Mouse (Mus musculus) left cerebral cortex, adult 9 months (tissue): ENCODE measurements around the gene Per2.

Source experiments
- DNase-seq, 2 experiments: peaks; one replicate each; pipeline ENCODE4 v3.0.0; 2022; ENCODE audit warnings: low spot score in 2 of 2

Gene Per2

DNA sequence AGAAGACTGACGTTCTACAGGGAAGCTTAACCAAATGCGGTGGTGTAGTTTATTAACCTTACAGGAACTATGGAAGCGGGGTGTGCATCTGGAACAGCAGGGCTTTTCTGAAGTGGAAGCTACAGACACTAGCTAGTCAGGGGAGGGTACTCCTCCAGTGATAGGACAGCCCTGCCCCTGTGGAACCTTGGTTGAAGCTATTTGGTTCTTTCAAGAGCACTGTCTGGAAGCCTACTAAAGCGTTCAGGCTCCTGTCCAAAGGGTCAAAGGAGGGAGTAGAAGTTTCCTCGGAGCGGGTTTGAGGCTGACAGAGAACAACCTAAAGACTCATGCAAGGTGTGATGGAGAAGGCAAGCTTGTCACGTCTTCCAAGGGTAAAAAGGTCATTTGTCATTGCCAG is 945 bp upstream of the Per2 start:
- no peak for DNase-seq

- DNase-seq = peak in 1 of 2 experiments; percentile 77
Measured at GRCm38 (mm10) chr1:91458223-91458861, 782 bp downstream of the Per2 start.

DNA sequence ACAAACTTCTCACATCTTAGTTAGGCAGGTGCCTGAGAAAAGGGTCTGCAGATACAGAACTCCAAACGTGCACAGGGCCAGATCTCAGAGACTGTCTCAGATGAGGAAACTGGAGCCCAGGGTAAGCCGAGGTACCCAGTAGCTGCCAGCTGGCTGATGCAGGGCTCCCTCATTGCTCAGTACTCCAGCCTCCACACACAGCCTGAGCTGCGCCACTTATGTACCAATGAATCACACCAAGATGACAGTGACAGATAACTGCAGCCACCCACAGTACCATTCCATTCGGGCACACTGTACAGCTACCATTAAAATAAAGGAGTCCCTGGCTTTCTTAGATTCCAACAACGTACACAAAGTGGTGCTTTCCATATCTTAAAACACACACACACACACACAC is 1.4 kb downstream of the Per2 start:
- peak; percentile 55 to 78 for DNase-seq

DNA sequence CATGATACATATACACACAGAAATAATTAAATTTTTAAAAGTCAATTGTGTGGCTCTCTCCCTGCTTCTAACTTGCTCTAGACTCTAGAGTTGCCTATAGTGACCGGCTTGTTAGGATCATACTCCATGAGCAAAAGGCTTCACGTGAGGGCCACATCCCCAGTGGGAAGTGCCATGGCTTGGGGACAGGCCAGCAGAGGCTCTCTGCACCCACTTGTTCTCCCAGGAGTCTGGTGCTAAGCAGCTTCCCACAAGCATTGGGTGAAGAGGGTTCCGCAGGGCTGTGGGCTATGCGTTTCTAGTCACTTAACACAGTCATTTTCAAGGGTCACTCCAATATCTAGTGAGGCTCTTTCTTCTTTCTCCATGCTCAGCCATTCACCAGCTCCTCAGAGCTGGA is 2.0 kb downstream of the Per2 start:
- no peak for DNase-seq

GRCm38 (mm10) chr1:91456301-91456801 is 2.8 kb downstream of the Per2 start:
- peak in 1 of 2 experiments; percentile 48 for DNase-seq

GRCm38 (mm10) chr1:91455661-91456161 is 3.4 kb downstream of the Per2 start:
- DNase-seq = no peak

DNA sequence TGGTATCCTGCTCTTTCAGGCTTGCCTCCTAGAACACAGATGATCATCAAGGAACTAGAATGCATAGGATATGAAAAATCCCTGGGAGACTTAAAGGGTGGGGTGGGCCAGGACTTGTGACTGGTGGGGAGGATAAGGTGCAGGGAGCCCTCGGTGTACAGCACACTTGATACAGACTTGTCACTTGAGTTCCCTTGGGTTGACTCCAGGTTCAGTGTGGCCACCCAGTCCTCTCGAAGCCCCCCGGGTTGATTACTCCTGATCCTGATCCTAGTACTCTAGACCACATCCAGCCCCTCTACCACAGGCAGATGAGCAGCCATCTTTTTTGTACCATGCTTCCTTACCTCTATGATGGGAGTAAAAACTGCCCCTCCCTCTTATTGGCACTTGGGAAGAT is 4.2 kb downstream of the Per2 start:
- no peak for DNase-seq

DNA sequence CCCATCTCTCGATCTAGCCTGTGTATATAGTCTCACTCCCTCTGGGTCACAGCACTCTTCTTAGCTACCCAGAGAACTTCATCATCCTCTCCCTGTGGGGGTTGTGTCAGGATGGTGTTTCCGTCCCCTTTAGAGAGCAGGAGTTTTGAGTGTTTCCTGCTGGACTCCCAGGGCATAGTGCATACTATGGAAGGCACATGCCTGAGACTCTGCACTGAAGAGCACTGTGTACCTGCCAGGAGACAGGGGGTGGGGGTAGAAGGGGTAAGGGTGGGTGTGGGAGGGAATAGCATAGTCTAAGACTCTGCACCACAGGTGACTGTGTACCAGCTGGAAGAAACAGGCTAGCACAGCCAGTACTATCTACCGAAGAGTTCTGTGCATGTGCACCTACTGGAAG is 4.8 kb downstream of the Per2 start:
- no peak for DNase-seq

DNA sequence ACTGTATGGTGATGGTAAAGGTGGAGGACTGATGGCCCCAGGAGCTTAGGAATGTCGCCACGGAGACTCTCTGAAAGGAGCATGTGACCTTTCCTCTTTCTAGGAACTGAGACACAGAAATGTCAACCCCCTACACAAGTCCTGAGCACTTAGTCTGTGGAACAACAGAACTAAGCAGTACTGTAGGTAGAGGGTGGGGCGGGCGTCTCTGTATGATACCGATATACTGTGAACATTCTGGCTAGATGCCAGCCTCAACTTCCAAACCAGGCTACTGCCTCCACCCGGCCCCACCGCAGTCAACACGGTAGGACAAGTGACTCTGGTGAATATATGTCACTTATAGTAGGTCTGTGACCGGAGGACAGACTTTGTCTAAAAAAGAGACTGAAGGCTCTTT is 5.2 kb downstream of the Per2 start:
- no peak for DNase-seq

DNA sequence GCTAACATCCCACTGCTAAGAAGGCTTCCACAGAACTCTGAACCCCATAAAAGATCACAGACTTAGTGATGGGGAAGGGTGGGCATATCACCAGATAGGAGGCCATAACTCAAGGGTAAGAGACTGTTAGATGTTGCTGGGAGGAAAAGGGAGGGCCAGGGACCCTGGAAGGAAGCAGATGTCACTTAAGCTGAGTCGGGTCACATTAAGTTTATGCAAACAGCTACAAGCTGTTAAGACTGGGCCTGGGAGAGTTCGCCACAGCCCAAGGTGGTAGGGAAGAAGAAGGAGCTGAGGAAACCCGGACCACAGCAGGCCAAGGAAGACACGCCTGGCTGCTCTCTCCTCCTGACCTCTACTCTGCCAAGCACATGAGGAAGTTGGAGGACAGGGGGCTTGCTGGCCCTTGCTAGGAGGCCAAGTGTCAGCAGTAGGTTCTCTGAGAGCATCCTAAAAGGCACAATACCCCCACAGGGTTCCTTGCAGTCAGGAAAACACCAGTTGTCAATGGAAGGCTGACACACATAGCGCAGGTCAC is 7.5 kb downstream of the Per2 start:
- DNase-seq = no peak

- DNase-seq = no peak
Measured at GRCm38 (mm10) chr1:91450851-91451250, 8.3 kb downstream of the Per2 start.

- no peak for DNase-seq
Measured at GRCm38 (mm10) chr1:91448688-91449087, 10.4 kb downstream of the Per2 start.

DNA sequence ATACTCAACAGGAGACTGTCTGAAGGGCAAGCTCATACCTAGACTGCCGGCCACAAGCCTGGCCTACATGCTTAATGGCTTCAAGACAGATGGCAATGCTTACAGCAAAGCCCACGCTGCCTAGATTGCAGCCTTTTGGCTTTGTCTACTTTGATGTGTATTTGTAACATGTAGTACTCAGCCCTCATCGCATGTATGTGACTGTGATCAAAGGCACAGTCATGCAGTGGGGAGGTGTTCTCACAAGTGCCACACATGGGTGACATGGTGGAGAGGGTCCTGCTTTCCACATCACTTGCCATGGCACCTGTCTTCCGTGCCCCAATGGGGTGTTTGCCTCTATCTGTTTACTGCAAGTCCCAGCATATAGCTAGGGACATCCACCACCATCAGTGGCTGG is 12.6 kb downstream of the Per2 start:
- no peak for DNase-seq

DNA sequence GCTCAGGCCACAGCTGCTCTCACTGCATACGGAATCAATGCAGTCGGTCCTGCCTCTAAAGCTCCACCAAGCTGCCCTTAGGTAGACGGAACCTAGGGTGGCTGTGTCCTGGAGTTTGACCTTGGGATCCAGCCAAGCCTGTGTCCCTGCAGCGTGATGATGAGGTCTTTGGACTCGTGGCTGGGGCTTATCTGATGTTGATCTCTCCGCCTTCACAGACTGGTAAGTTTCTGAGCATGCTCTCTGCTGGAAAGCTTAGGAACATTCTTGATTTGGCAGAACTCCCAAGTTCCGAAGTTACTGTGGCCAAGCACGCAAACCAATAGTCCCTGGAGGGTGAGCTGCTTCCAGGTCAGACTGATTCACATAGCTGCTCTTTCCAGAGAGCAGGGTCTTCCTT is 13.1 kb downstream of the Per2 start:
- no peak for DNase-seq

DNA sequence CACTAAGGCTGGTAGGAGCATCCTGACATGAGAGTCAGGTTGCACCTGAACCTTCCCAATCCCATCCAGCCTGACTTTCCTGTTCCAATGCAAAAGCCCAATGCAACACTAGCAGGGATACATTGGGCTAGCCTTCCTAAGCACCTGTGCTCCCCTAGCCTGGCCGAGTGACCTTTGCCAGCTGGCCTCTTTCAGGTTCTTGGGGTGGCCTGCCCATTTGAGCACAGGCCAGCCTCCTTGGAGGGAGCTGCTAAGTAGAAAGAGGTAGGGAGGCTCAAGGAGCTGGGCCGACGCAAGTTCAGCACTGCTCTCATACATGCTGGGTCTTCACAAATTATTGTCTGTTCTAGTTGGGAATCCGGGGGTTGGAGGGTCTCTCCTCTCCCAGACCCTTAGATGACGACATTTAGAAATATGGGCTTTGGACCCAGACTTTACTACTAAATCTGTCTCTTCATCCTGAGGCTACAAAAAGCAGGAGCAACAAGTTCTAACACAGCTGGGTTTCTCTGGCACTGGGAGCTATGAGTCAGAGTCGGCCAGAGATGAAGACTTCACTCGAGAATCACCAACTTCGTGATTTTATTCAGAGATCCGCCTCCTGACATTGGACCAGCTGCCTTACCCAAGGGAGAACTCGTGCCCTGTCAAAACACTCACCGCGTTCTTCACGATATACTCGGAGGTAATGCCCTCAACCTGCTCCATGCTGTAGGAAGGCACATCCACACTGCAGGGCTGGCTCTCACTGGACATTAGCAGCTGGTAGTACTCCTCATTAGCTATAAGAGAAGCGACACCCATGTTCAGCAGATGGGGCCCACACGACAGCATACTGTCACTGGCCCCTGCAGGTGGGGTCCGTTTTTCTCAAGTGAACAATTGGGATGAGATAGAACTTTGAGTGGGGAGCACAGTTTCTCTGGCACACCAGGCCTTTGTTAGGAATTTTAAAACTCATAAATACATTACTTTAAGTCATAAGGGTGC is 14.0 kb downstream of the Per2 start:
- DNase-seq = peak in 1 of 2 experiments; percentile 47

DNA sequence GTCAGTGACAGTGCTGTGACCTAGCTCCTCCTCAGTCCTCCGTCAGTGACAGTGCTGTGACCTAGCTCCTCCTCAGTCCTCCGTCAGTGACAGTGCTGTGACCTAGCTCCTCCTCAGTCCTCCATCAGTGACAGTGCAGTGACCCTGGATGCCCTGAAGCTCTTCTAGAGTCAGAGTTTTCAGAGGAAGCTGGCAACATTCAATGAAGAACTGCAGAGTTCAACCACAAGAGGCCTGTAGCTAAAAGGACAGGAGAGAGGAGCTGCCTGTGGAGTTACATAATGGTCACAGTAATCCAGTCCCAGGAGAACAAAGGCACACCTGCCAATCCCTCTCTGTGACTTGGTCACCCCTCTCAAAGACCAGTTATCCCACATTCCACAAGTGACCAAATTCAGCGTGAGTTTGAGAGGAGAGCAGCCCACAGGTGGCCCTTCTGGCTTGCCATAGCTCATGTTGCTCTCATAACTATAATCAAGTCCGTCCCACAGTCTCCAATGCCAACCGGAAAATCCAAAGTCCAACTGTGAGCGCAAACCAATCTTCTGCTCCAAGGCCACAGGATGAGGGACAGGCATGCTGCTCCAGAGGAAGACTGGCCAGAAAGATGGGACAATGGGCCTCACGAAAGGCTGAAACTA is 16.7 kb downstream of the Per2 start:
- DNase-seq = no peak

- DNase-seq = no peak
Measured at GRCm38 (mm10) chr1:91441855-91442254, 17.3 kb downstream of the Per2 start.

DNA sequence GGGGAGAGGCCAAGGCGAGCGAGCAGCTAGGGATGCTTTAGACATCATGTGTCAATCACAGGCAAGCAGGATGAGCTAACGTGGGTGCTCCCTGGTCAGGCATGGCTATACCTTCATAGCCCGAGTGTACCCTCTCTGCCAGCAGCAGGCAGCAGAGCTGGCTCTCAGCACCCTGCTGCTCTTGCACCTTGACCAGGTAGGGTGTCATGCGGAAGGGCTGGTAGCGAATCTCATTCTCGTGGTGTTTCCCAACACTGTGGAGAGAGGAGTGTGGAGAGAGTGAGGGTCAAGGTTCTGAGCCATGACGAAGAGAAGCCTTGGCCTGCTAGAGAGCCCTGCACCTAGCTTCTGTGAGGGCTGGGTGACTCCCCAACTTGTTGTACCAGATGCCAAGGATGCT is 19.3 kb downstream of the Per2 start:
- no peak for DNase-seq

DNA sequence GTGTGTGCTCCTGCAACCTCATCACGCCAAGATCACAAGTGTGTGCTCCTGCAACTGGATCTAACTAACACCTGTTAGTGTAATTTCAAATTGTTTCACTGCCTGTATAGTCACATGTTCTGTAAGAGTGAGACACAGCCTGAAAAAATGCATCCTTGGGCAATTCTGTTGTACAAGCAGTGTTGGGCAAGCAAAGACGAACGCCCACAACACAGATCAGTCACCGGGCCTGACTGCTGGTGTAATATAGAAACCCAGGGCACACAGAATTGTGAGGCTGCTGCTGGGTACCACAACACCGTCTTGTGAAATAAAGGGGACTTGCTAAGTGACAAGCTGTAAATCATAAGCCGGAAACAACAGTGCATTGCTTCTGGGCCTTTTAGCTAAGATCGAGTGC is 21.6 kb downstream of the Per2 start:
- DNase-seq = no peak

- no peak for DNase-seq
Measured at GRCm38 (mm10) chr1:91437083-91437400, 22.1 kb downstream of the Per2 start.

GRCm38 (mm10) chr1:91436380-91437082 is 22.6 kb downstream of the Per2 start:
- no peak for DNase-seq
